Comparison of ENCODE assay signal across 19 mouse cellular contexts in genomic region chr13:45849145-45850023, GRCm38 (mm10).
DNase-seq lines count a peak whose midpoint lies in the region; ATAC-seq lines count a peak whose summit lies in the region.
"Had no signal": no experiment of that assay in that cellular context is flagged by ENCODE, and none has a peak within 500 bp of the region (broad histone marks: within the 10 kb centered on the region; RNA-seq: fewer than 3 reads in every experiment).

No protein-coding gene starts in this region.

- no peaks in the 10 kb centered on the region for H3K9me3 ChIP-seq in heart, embryonic 12.5 days (replicated peaks)
- H3K9me3 ChIP-seq in liver, embryonic 11.5 days (ENCODE audit: control insufficient read depth, low read length), result no peaks in the 10 kb centered on the region
- H3K9me3 ChIP-seq in hindbrain, embryonic 10.5 days, result no peaks in the 10 kb centered on the region
- H3K9me3 ChIP-seq: embryonic facial prominence, embryonic 12.5 days; forebrain, embryonic 15.5 days; lung, embryonic 15.5 days; midbrain, embryonic 10.5 days had no signal

- no peak overlapping the region for H3K4me2 ChIP-seq in heart, embryonic 12.5 days
- peak overlapping the region; percentile 54 for H3K4me2 ChIP-seq in liver, embryonic 11.5 days
- H3K4me2 ChIP-seq: embryonic facial prominence, embryonic 12.5 days; forebrain, embryonic 15.5 days; lung, embryonic 15.5 days had no signal

- no peaks in the 10 kb centered on the region for H3K27me3 ChIP-seq in heart, embryonic 12.5 days (replicated peaks)
- no peaks in the 10 kb centered on the region for H3K27me3 ChIP-seq in liver, embryonic 11.5 days (replicated peaks; ENCODE audit: control insufficient read depth, insufficient read depth, low read length)
- H3K27me3 ChIP-seq in hindbrain, embryonic 10.5 days (ENCODE audit: insufficient read depth, poor library complexity, severe bottlenecking), result no peaks in the 10 kb centered on the region
- H3K27me3 ChIP-seq: CH12.LX; embryonic facial prominence, embryonic 12.5 days; forebrain, embryonic 15.5 days; lung, embryonic 15.5 days had no signal

- H3K36me3 ChIP-seq in heart, embryonic 12.5 days, result no peaks in the 10 kb centered on the region
- no peaks in the 10 kb centered on the region for H3K36me3 ChIP-seq in liver, embryonic 11.5 days (ENCODE audit: control insufficient read depth, insufficient read depth, low read length)
- no peaks in the 10 kb centered on the region for H3K36me3 ChIP-seq in hindbrain, embryonic 10.5 days
- H3K36me3 ChIP-seq: embryonic facial prominence, embryonic 12.5 days; forebrain, embryonic 15.5 days; lung, embryonic 15.5 days; midbrain, embryonic 10.5 days had no signal

- H3K4me1 ChIP-seq in heart, embryonic 12.5 days (replicated peaks), result peaks cover 19% of the 10 kb centered on the region
- peaks cover 43% of the 10 kb centered on the region for H3K4me1 ChIP-seq in liver, embryonic 11.5 days (replicated peaks; ENCODE audit: control insufficient read depth, insufficient read depth, low read length)
- 0 out of 2 replicates have a peak, but pooled peaks cover 3% of the 10 kb centered on the region for H3K4me1 ChIP-seq in hindbrain, embryonic 10.5 days (replicated peaks)
- H3K4me1 ChIP-seq: embryonic facial prominence, embryonic 12.5 days; forebrain, embryonic 15.5 days; lung, embryonic 15.5 days; midbrain, embryonic 10.5 days had no signal

- H3K9ac ChIP-seq in heart, embryonic 12.5 days, result no peak overlapping the region
- no peak overlapping the region for H3K9ac ChIP-seq in liver, embryonic 11.5 days (ENCODE audit: low read depth, low read length)
- H3K9ac ChIP-seq: embryonic facial prominence, embryonic 12.5 days; forebrain, embryonic 15.5 days; lung, embryonic 15.5 days had no signal

- ATAC-seq in heart, embryonic 12.5 days (ENCODE audit: insufficient number of reproducible peaks, low FRiP score), result peak; percentile 94
- peak; percentile 95 for ATAC-seq in liver, embryonic 11.5 days (replicated peaks; ENCODE audit: low FRiP score)
- ATAC-seq: forebrain, embryonic 15.5 days had no signal

- intact Hi-C loops in heart, postnatal 25 days (cut with DNase I), result no loop called here

- WGBS in heart, embryonic 12.5 days, result 65% methylated on average over 7 of the region's 7 CpGs
- WGBS in liver, embryonic 11.5 days, result 43% methylated on average over 7 of the region's 7 CpGs
- WGBS in hindbrain, embryonic 10.5 days, result 91% methylated on average over 7 of the region's 7 CpGs

- DNase-seq in heart, postnatal 25 days (ENCODE audit: low spot score), result no peak
- peak; percentile 48 for DNase-seq in c-Kit-negative CD71-positive TER-119-positive erythroid progenitor cells, embryonic 14.5 days (ENCODE audit: low read depth, low spot score)
- peak; percentile 62 for DNase-seq in liver, embryonic 11.5 days (ENCODE audit: low spot score)
- DNase-seq in spleen, postnatal 36 days (ENCODE audit: low spot score in 2 of 2), result peak; percentile 22 to 33
- no peak for DNase-seq in hindbrain, embryonic 10.5 days (ENCODE audit: low spot score)
- no peak for DNase-seq in Muller cell, postnatal 12 days (ENCODE audit: inconsistent ontology term)
- DNase-seq: adrenal gland, postnatal 36 days; cerebellum, adult 2 months; gastrocnemius, postnatal 14 days; kidney, postnatal 10 days; layer of hippocampus, adult 9-11 months; left cerebral cortex, postnatal 4 days; right cerebral cortex, postnatal 4 days had no signal

- H3K27ac ChIP-seq in heart, embryonic 12.5 days (ENCODE audit: poor library complexity, severe bottlenecking), result 0 out of 2 replicates have a peak overlapping the region, but pooled peaks have one; percentile 62
- H3K27ac ChIP-seq in liver, embryonic 11.5 days (ENCODE audit: low read depth, low read length), result peak overlapping the region; percentile 92
- no peak overlapping the region for H3K27ac ChIP-seq in hindbrain, embryonic 10.5 days
- H3K27ac ChIP-seq: embryonic facial prominence, embryonic 12.5 days; forebrain, embryonic 15.5 days; lung, embryonic 15.5 days; midbrain, embryonic 10.5 days had no signal

- no peak overlapping the region for H3K4me3 ChIP-seq in heart, embryonic 12.5 days
- no peak overlapping the region for H3K4me3 ChIP-seq in liver, embryonic 11.5 days (ENCODE audit: low read depth, low read length)
- H3K4me3 ChIP-seq in hindbrain, embryonic 10.5 days, result no peak overlapping the region
- H3K4me3 ChIP-seq: embryonic facial prominence, embryonic 12.5 days; forebrain, embryonic 15.5 days; lung, embryonic 15.5 days; midbrain, embryonic 10.5 days had no signal

Comparison
In these comparisons a context has a peak if more than half of its experiments do, and no peak if none do; other contexts are left out.
1. DNase-seq: peak in c-Kit-negative CD71-positive TER-119-positive erythroid progenitor cells, embryonic 14.5 days (single experiment), liver, embryonic 11.5 days (single experiment) and spleen, postnatal 36 days (2 of 2); none in heart, postnatal 25 days (single experiment), hindbrain, embryonic 10.5 days (single experiment) and Muller cell, postnatal 12 days (single experiment).